Mouse (Mus musculus) cerebellum, adult 11 months (tissue): ENCODE measurements around the gene Cd55.
"Not testable (repeated sequence)": the region's sequence is repeated elsewhere in the genome, so short reads cannot be mapped to it uniquely, and the experiment has no call there.

ENCODE experiments used
- DNase-seq: peaks from one replicate; pipeline ENCODE4 v3.0.0; 2022

The Cd55 gene

GRCm38 (mm10) chr1:130462084-130462861, at the start of gene Cd55:
Gene Cd55, minus strand, starts transcription at chr1:130462744.
- peak; percentile 47 for DNase-seq

GRCm38 (mm10) chr1:130511823-130512370, 49.4 kb upstream of the Cd55 start:
- no peak for DNase-seq

GRCm38 (mm10) chr1:130508957-130509350, 46.4 kb upstream of the Cd55 start:
- no peak for DNase-seq

- no peak for DNase-seq
Measured at GRCm38 (mm10) chr1:130508030-130508956, 45.7 kb upstream of the Cd55 start.

- no peak for DNase-seq
Measured at GRCm38 (mm10) chr1:130507408-130507807, 44.9 kb upstream of the Cd55 start.

- DNase-seq = no peak
Measured at GRCm38 (mm10) chr1:130499962-130500361, 37.4 kb upstream of the Cd55 start.

- no peak for DNase-seq
Measured at GRCm38 (mm10) chr1:130498331-130498730, 35.8 kb upstream of the Cd55 start.

GRCm38 (mm10) chr1:130486816-130487545, 24.4 kb upstream of the Cd55 start:
- no peak for DNase-seq

GRCm38 (mm10) chr1:130485828-130486620, 23.5 kb upstream of the Cd55 start:
- DNase-seq = no peak

GRCm38 (mm10) chr1:130485376-130485775, 22.8 kb upstream of the Cd55 start:
- DNase-seq = no peak

- DNase-seq = no peak
Measured at GRCm38 (mm10) chr1:130474936-130475335, 12.4 kb upstream of the Cd55 start.

GRCm38 (mm10) chr1:130474226-130474625, 11.7 kb upstream of the Cd55 start:
- DNase-seq = no peak

GRCm38 (mm10) chr1:130470074-130470473, 7.5 kb upstream of the Cd55 start:
- DNase-seq = no peak

- DNase-seq = no peak
Measured at GRCm38 (mm10) chr1:130467453-130467852, 4.9 kb upstream of the Cd55 start.

- no peak for DNase-seq
Measured at GRCm38 (mm10) chr1:130464173-130464572, 1.6 kb upstream of the Cd55 start.

GRCm38 (mm10) chr1:130462867-130463266, 323 bp upstream of the Cd55 start:
- DNase-seq = peak; percentile 1

- DNase-seq = no peak
Measured at GRCm38 (mm10) chr1:130455111-130455510, 7.4 kb downstream of the Cd55 start.

GRCm38 (mm10) chr1:130442930-130443329, 19.6 kb downstream of the Cd55 start:
- not testable (repeated sequence) for DNase-seq

- DNase-seq = no peak
Measured at GRCm38 (mm10) chr1:130430920-130431319, 31.6 kb downstream of the Cd55 start.

- DNase-seq = not testable (repeated sequence)
Measured at GRCm38 (mm10) chr1:130428667-130429066, 33.9 kb downstream of the Cd55 start.

- not testable (repeated sequence) for DNase-seq
Measured at GRCm38 (mm10) chr1:130427175-130427853, 35.2 kb downstream of the Cd55 start.
